Mouse (Mus musculus) inflammation-experienced regulatory T-cells, adult 6 months (primary cell): Measurements from ENCODE around the gene Styx. TPM values are rescaled to one million over a fixed set of nuclear protein-coding genes. Genes with fewer than 3 reads are reported as not detected.

ENCODE experiments used
- ATAC-seq: one replicate; pipeline ENCODE4 v1.8.0; 2017
- polyA plus RNA-seq, 3 experiments: library from polyadenylated mRNA; unstranded; fragments of 100-300 nt; shearing (Covaris generic); gene quantifications; one replicate each; pipeline ENCODE4 v1.2.1; 2017

The Styx gene
- polyA plus RNA-seq, 3 experiments from 2014 or later = 11.9 to 21.8 (median 19.3) TPM

- ATAC-seq = no peak
These were observed 118.6 kb downstream of the Styx start for GRCm38 (mm10) chr14:45469446-45469845.

Other genes starting within 250 kb of the Styx start
- gene Gpr137c, start 131.4 kb upstream of the Styx start, polyA plus RNA-seq = 1 to 10 TPM in 1 of 3 experiments, under 1 TPM in 2; 0.65 to 1.3 (median 0.83) TPM
- gene Txndc16, start 130.8 kb upstream of the Styx start, polyA plus RNA-seq = 10 to 100 TPM in 2 of 3 experiments, 1 to 10 TPM in 1; 9.8 to 13.3 (median 11.1) TPM
- gene Ero1l, start 32.3 kb upstream of the Styx start, polyA plus RNA-seq = 10 to 100 TPM; 21.0 to 57.6 (median 28.8) TPM
- gene Psmc6, start 21.3 kb upstream of the Styx start, polyA plus RNA-seq = 100 to 1,000 TPM; 151 to 213 (median 169) TPM
- 10 to 100 TPM; 64.5 to 76.8 (median 67.6) TPM for gene Gnpnat1, start 53.8 kb downstream of the Styx start, polyA plus RNA-seq
- gene Fermt2, start 179.0 kb downstream of the Styx start, polyA plus RNA-seq = not detected